Mouse (Mus musculus) stomach, postnatal 0 days (tissue): Measurements from ENCODE around the gene Serp2.

ENCODE experiments used
- CTCF ChIP-seq: IDR thresholded peaks from 2 replicates; pipeline ENCODE4 v1.5.1; 2016; ENCODE audit warnings: antibody characterized with exemption, low read depth, mild to moderate bottlenecking, moderate library complexity
- EP300 ChIP-seq: optimal IDR thresholded peaks from 2 replicates; pipeline ENCODE3; 2016; ENCODE audit warnings: antibody characterized with exemption

DNA sequence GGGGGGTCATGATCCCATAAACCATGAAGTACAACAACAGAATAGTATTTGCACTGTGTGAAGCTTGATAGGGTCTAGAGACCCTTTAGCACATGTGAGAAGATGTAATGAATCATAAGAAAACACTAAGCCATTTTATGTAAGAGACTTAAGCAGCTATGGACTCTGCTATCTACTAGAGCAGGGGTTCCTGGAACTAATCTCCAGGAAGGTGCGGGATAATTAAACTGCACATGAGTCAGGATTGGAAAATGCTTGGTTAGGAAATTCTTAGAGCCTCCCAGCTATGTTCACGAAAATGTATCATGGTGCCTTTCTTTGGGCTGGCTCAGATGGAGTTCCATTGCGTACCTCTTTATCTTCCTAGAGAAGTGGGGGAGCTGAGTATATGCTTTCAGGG lies 35.4 kb downstream of the Serp2 start:
- TF ChIP-seq CTCF: no peak
- no peak for TF ChIP-seq EP300
